Mouse (Mus musculus) cerebellum, adult 8-10 months (tissue): ENCODE measurements around the gene Fpr1.
"Not testable (repeated sequence)": the region's sequence is repeated elsewhere in the genome, so short reads cannot be mapped to it uniquely, and the experiment has no call there.

ENCODE experiments used
- DNase-seq: peaks from one replicate; pipeline ENCODE4 v3.0.0; 2022

Gene Fpr1

GRCm38 (mm10) chr17:17883840-17884239 lies at the start of gene Fpr1:
Fpr1 (minus strand) TSS chr17:17883940.
- no peak for DNase-seq

- no peak for DNase-seq
Measured at GRCm38 (mm10) chr17:17917782-17918181, 34.0 kb upstream of the Fpr1 start.

GRCm38 (mm10) chr17:17917376-17917775 lies 33.6 kb upstream of the Fpr1 start:
- no peak for DNase-seq

GRCm38 (mm10) chr17:17912618-17913017 lies 28.9 kb upstream of the Fpr1 start:
- DNase-seq, result not testable (repeated sequence)

- DNase-seq, result peak; percentile 72
Measured at GRCm38 (mm10) chr17:17909636-17910421, 26.1 kb upstream of the Fpr1 start.

GRCm38 (mm10) chr17:17900768-17901167 lies 17.0 kb upstream of the Fpr1 start:
- DNase-seq, result no peak

- DNase-seq, result no peak
Measured at GRCm38 (mm10) chr17:17899268-17899667, 15.5 kb upstream of the Fpr1 start.

GRCm38 (mm10) chr17:17896039-17896438 lies 12.3 kb upstream of the Fpr1 start:
- DNase-seq, result peak; percentile 48

GRCm38 (mm10) chr17:17889732-17890425 lies 6.1 kb upstream of the Fpr1 start:
- DNase-seq, result no peak

GRCm38 (mm10) chr17:17887774-17888248 lies 4.1 kb upstream of the Fpr1 start, which contains the start of the genes Fpr2 and Fpr3:
Fpr2 (plus strand) TSS chr17:17887824.
Fpr3 (plus strand) TSS chr17:17887852.
- DNase-seq, result no peak

- DNase-seq, result no peak
Measured at GRCm38 (mm10) chr17:17882672-17883071, 1.1 kb downstream of the Fpr1 start.

- no peak for DNase-seq
Measured at GRCm38 (mm10) chr17:17879347-17879746, 4.4 kb downstream of the Fpr1 start.

- no peak for DNase-seq
Measured at GRCm38 (mm10) chr17:17871697-17872096, 12.0 kb downstream of the Fpr1 start.

GRCm38 (mm10) chr17:17870892-17871550 lies 12.7 kb downstream of the Fpr1 start:
- DNase-seq, result no peak

- DNase-seq, result no peak
Measured at GRCm38 (mm10) chr17:17866801-17867469, 16.8 kb downstream of the Fpr1 start.

GRCm38 (mm10) chr17:17865168-17865567 lies 18.6 kb downstream of the Fpr1 start:
- no peak for DNase-seq

GRCm38 (mm10) chr17:17862360-17862759 lies 21.4 kb downstream of the Fpr1 start:
- DNase-seq, result no peak

- no peak for DNase-seq
Measured at GRCm38 (mm10) chr17:17860110-17860509, 23.6 kb downstream of the Fpr1 start.

GRCm38 (mm10) chr17:17857446-17857845 lies 26.3 kb downstream of the Fpr1 start:
- DNase-seq, result no peak

GRCm38 (mm10) chr17:17856612-17857011 lies 27.1 kb downstream of the Fpr1 start:
- DNase-seq, result no peak

GRCm38 (mm10) chr17:17855064-17855838 lies 28.5 kb downstream of the Fpr1 start, which contains the start of gene Has1:
Has1 (minus strand) TSS chr17:17855205.
- DNase-seq, result no peak
